Mouse (Mus musculus) cerebellum, adult 2 months (tissue): Measurements from ENCODE around the gene Rarb.

Experiments
- CTCF ChIP-seq: fragments of 200-500 bp; IDR thresholded peaks from 2 replicates; pipeline ENCODE4 v1.5.1; 2011; ENCODE audit warnings: low read depth, mild to moderate bottlenecking, control low read depth, low read length, moderate library complexity, borderline replicate concordance; ENCODE audit not compliant: insufficient read depth
- POLR2A ChIP-seq: fragments of 200-500 bp; IDR thresholded peaks from 2 replicates; pipeline ENCODE4 v1.6.1; 2011; ENCODE audit warnings: low read length, control low read depth, borderline replicate concordance; ENCODE audit not compliant: insufficient read depth

DNA sequence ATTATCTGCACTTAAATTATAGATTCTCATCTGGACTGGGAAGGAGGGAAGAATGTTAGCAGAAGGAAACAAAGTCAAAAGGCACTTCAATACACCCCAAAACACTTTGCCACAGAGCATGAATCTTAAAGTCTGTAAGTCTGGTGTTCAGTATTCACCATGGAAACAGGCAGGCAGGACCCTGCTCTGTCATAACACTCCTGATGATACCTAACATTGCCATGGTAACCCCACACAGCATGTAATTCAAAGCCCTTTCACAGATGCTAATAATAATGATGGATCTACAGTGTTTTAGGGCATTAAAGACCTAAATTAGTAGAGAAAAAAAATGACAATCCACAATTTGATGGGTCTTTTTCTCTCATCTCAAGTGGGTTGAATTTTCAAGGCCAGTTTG is 301.0 kb downstream of the Rarb start:
- no peak for TF ChIP-seq CTCF
- no peak for TF ChIP-seq POLR2A
